Mouse (Mus musculus): ENCODE data around the gene Luc7l3.

DNA sequence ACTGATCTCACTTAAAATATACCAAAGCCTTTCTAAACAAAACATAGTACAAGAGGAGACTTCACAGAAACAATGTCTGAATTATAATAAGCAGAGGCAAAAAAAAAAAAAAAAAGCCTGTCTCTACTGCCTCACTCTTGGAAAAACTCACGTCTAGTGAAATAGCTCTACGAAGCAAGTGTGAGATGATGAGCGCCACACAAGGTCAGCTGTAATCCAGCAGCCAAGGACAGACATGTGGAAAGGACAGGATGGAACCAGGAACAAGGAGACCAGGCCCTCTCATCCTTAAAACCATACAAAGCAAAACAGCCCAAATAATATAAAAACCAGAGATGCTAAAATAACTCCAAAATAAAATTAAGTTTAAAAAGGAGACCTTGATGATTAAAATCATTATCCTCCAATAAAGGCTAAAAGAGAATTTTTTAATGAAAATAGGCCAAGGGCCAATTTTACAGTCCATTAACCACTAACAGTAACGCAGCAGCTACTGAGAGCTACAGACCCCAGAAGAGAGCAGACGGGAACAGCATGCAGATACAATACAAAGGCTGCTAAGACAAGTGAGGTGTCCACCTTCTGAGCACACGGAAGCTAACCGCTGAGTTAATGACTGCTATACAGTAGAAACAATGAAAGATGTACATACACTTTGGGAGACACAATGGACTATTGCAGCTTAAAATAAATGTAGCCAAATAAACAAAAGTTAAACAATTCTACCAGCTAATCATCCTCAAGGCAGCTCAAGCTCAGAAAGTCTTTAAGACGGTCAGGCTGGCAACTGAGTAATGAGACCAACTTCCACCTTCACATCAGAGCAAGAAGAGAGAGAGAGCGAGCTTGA, 26.6 kb downstream of the Luc7l3 start:
- TF ChIP-seq CTCF (IDR thresholded peaks at IDR 0.05) (no peak), EP300 (IDR thresholded peaks at IDR 0.05) (no peak)
